Mouse (Mus musculus) hindbrain, embryonic 12.5 days (tissue): ENCODE results near the gene Ube2q1. TPM values are rescaled to one million over a fixed set of nuclear protein-coding genes. Genes with fewer than 3 reads are reported as not detected.

ENCODE experiments used
- ATAC-seq: fragments of 200-750 bp; cut with Nextera tagmentation; 2 replicates; pipeline ENCODE4 v1.8.0; 2017; ENCODE audit warnings: moderate TSS enrichment; ENCODE audit not compliant: low FRiP score
- H3K27ac ChIP-seq: fragments of 300-500 bp; sonication (generic); 2 replicates; pipeline ENCODE4 v1.5.1; 2016; ENCODE audit warnings: mild to moderate bottlenecking
- H3K27me3 ChIP-seq: fragments of 300-500 bp; sonication (generic); 2 replicates; pipeline ENCODE4 v1.6.1; 2016; ENCODE audit warnings: mild to moderate bottlenecking
- H3K36me3 ChIP-seq: fragments of 300-500 bp; sonication (generic); 2 replicates; pipeline ENCODE4 v1.6.1; 2016; ENCODE audit warnings: mild to moderate bottlenecking
- H3K4me1 ChIP-seq: fragments of 300-500 bp; sonication (generic); 2 replicates; pipeline ENCODE4 v1.6.1; 2016
- H3K4me2 ChIP-seq: fragments of 300-500 bp; sonication (generic); replicated peaks from 2 replicates; pipeline ENCODE4 v1.6.1; 2016; ENCODE audit warnings: mild to moderate bottlenecking
- H3K4me3 ChIP-seq: fragments of 300-500 bp; sonication (generic); 2 replicates; pipeline ENCODE4 v1.5.1; 2016; ENCODE audit warnings: mild to moderate bottlenecking
- H3K9ac ChIP-seq: fragments of 300-500 bp; sonication (generic); 2 replicates; pipeline ENCODE4 v1.6.1; 2016; ENCODE audit warnings: mild to moderate bottlenecking, moderate library complexity
- H3K9me3 ChIP-seq: fragments of 300-500 bp; sonication (generic); replicated peaks from 2 replicates; pipeline ENCODE4 v1.6.1; 2016; ENCODE audit warnings: mild to moderate bottlenecking
- WGBS: fragments of 180-500 bp; shearing (Covaris S2); methylation state at CpG from one replicate; pipeline ENCODE4 v1.1.7; 2016; 5-methylcytosine and 5-hydroxymethylcytosine counted together
- polyA plus RNA-seq: library from polyadenylated mRNA; unstranded; fragments of >200 nt; fragmentation: Nextera tagmentation; extraction: Ambion mirVana; gene quantifications from 2 replicates; pipeline ENCODE4 v1.2.1, GENCODE M21; 2016

Ube2q1 gene
- polyA plus RNA-seq, 1 experiment from 2014 or later: 19.9 TPM

DNA sequence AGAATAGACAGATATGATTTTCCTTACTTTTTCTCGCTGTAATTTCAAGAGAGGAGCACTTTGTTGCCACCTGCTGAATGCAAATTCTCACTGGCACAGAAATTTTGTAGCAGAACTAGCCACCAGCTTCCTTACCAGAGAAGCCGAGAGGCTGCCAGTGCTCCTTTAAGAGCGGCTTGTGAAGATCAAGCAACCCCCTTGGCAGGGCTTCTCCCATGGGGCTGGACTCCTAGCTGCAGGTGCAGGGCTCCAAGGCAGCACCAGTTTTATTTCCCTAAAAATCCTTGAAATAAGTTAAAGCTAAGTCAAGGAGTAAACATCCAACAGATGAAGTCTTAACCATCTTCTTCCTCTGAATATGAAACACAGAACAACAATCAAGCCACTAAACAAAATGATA, 38.8 kb downstream of the Ube2q1 start:
- WGBS: 70% methylated on average over 3 of the region's 3 CpGs

GRCm38 (mm10) chr3:89814051-89814450, 40.6 kb downstream of the Ube2q1 start:
- Histone ChIP-seq H3K36me3 (no peaks in the 10 kb centered on the region), H3K27me3 (0 out of 2 replicates have a peak, but pooled peaks cover 1% of the 10 kb centered on the region), H3K4me1 (no peaks in the 10 kb centered on the region), H3K4me2 (no peak overlapping the region), H3K4me3 (no peak overlapping the region), H3K27ac (no peak overlapping the region), H3K9me3 (0 out of 2 replicates have a peak, but pooled peaks cover 3% of the 10 kb centered on the region), H3K9ac (no peak overlapping the region)
- no peak for ATAC-seq
- WGBS: 72% methylated on average over 7 of the region's 7 CpGs

More for the DNA sequence above, 38.8 kb downstream of the Ube2q1 start:
- no peak for ATAC-seq
- Histone ChIP-seq H3K27me3 (no peaks in the 10 kb centered on the region), H3K9ac (no peak overlapping the region), H3K36me3 (no peaks in the 10 kb centered on the region), H3K9me3 (0 out of 2 replicates have a peak, but pooled peaks cover 3% of the 10 kb centered on the region), H3K4me2 (no peak overlapping the region), H3K4me3 (no peak overlapping the region), H3K27ac (no peak overlapping the region), H3K4me1 (no peaks in the 10 kb centered on the region)

- no peak for ATAC-seq
- H3K27me3 ChIP-seq: 0 out of 2 replicates have a peak, but pooled peaks cover 2% of the 10 kb centered on the region
- H3K4me2 ChIP-seq: no peak overlapping the region
- H3K4me3 ChIP-seq: no peak overlapping the region
- H3K27ac ChIP-seq: no peak overlapping the region
- H3K36me3 ChIP-seq: no peaks in the 10 kb centered on the region
- 61% methylated on average over 4 of the region's 4 CpGs for WGBS
- H3K9ac ChIP-seq: no peak overlapping the region
- H3K9me3 ChIP-seq: no peaks in the 10 kb centered on the region
- H3K4me1 ChIP-seq: no peaks in the 10 kb centered on the region
These were observed 43.6 kb downstream of the Ube2q1 start for GRCm38 (mm10) chr3:89817056-89817455.

DNA sequence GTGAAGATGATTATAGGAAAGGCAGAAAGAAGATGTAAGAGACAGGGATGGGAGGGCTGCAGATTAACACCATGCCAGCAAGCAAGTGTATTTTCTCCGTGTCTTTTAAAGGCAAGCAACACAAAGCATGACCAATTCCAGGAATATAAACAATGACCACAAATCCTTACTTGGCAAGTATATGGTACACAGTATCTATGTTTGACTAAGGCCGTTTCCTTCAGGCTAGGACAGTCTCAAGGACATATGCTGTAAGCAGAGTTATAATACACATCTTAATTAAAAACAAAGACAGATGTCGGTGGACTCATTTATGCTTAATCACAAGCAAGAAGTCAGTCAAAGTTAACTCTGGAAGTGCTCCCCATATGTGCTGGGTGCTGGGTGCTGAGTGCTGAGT, 45.2 kb downstream of the Ube2q1 start:
- ATAC-seq: no peak
- 0 out of 2 replicates have a peak, but pooled peaks cover 2% of the 10 kb centered on the region for H3K27me3 ChIP-seq
- H3K4me1 ChIP-seq: no peaks in the 10 kb centered on the region
- no peak overlapping the region for H3K4me3 ChIP-seq
- no peaks in the 10 kb centered on the region for H3K9me3 ChIP-seq
- no peaks in the 10 kb centered on the region for H3K36me3 ChIP-seq
- H3K4me2 ChIP-seq: no peak overlapping the region
- no peak overlapping the region for H3K27ac ChIP-seq
- 80% methylated on average over 3 of the region's 3 CpGs for WGBS
- H3K9ac ChIP-seq: no peak overlapping the region

DNA sequence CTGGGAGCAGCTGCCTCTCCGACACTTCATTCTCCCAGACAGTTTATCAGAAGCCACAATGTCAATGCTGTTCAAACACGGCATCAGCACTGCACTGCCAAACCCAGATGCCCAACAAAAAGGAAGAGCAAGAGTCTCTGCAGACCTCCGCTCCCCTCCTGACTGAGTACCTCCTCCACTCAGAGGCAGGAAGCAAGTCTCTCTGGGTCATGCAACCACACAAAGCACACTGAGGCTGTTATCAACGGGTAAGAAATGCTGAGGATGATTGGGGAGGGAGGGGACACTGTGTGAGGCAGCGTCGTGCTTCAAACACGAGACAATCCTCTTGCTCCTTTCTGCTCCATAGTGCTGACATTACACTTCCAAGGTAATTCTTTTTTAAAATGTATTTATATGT, 46.5 kb downstream of the Ube2q1 start:
- Histone ChIP-seq H3K36me3 (no peaks in the 10 kb centered on the region), H3K4me1 (no peaks in the 10 kb centered on the region), H3K9me3 (no peaks in the 10 kb centered on the region), H3K4me2 (no peak overlapping the region), H3K9ac (no peak overlapping the region), H3K4me3 (no peak overlapping the region), H3K27me3 (0 out of 2 replicates have a peak, but pooled peaks cover 2% of the 10 kb centered on the region), H3K27ac (no peak overlapping the region)
- no peak for ATAC-seq
- 68% methylated on average over 7 of the region's 7 CpGs for WGBS

- Histone ChIP-seq H3K27me3 (0 out of 2 replicates have a peak, but pooled peaks cover 2% of the 10 kb centered on the region), H3K4me1 (no peaks in the 10 kb centered on the region), H3K9ac (no peak overlapping the region), H3K9me3 (no peaks in the 10 kb centered on the region), H3K4me2 (no peak overlapping the region), H3K36me3 (no peaks in the 10 kb centered on the region), H3K27ac (no peak overlapping the region), H3K4me3 (no peak overlapping the region)
- ATAC-seq: no peak
- 87% methylated on average over 12 of the region's 12 CpGs for WGBS
These were observed 47.1 kb downstream of the Ube2q1 start for GRCm38 (mm10) chr3:89820311-89821095.

GRCm38 (mm10) chr3:89821096-89821513, 47.7 kb downstream of the Ube2q1 start:
- no peaks in the 10 kb centered on the region for H3K4me1 ChIP-seq
- no peak for ATAC-seq
- no peak overlapping the region for H3K4me2 ChIP-seq
- no peaks in the 10 kb centered on the region for H3K36me3 ChIP-seq
- no peaks in the 10 kb centered on the region for H3K9me3 ChIP-seq
- 0 out of 2 replicates have a peak, but pooled peaks cover 2% of the 10 kb centered on the region for H3K27me3 ChIP-seq
- H3K27ac ChIP-seq: no peak overlapping the region
- no peak overlapping the region for H3K9ac ChIP-seq
- no peak overlapping the region for H3K4me3 ChIP-seq
- WGBS: 92% methylated on average over 11 of the region's 11 CpGs

DNA sequence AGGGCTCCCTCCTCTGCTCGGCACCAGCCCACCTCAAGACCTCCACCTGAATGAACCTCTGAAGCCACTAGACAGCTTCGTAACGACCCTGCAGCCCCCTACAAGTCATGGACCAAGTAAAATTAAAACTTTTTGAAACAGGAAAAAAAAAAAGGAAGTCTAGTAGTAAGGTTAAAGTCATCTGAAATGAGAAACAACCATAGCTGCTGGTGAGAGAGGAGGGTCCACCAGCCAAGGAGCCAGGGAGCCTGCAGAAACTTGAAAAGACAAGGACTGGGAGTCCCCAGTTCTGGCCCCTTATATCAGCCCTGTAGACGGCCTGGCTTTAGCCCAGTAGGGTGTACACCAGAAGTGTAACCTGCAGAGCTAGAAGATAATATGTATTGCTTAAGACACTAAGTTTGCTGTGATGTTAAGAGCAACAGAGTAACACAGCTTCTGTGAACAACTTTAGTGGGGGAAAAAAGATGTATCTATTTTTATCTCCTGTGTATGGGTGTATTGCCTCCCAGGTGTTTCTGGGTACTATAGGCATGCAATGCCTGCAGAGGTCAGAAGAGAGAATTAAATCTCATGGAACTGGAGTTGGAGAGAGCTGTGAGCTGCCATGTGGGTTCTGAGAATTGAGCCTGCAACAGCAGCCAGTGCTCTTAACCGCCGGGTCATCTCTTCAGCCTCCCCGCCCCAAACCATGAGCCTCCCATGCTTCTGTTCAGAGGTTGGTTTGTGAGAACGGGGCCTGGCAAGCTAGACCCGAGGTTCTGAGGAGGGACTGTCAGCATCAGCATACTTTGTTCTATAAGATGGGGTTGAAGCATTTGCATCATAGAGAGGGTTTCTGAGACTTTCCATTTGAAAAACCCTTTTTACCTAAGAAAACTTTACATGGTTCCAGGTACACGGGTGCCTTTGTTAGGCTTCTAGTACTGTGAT, 48.4 kb downstream of the Ube2q1 start:
- WGBS: 77% methylated on average over 10 of the region's 10 CpGs
- no peak for ATAC-seq
- no peak overlapping the region for H3K4me2 ChIP-seq
- no peak overlapping the region for H3K9ac ChIP-seq
- H3K9me3 ChIP-seq: no peaks in the 10 kb centered on the region
- H3K27ac ChIP-seq: no peak overlapping the region
- 0 out of 2 replicates have a peak, but pooled peaks cover 2% of the 10 kb centered on the region for H3K27me3 ChIP-seq
- no peaks in the 10 kb centered on the region for H3K36me3 ChIP-seq
- H3K4me1 ChIP-seq: no peaks in the 10 kb centered on the region
- H3K4me3 ChIP-seq: no peak overlapping the region

GRCm38 (mm10) chr3:89823594-89823993, 50.2 kb downstream of the Ube2q1 start:
- H3K27ac ChIP-seq: no peak overlapping the region
- no peak overlapping the region for H3K9ac ChIP-seq
- H3K4me3 ChIP-seq: no peak overlapping the region
- no peaks in the 10 kb centered on the region for H3K9me3 ChIP-seq
- peaks cover 9% of the 10 kb centered on the region; the same call in 1 of the 2 replicates for H3K27me3 ChIP-seq
- no peaks in the 10 kb centered on the region for H3K36me3 ChIP-seq
- no peak overlapping the region for H3K4me2 ChIP-seq
- ATAC-seq: no peak
- 68% methylated on average over 2 of the region's 2 CpGs for WGBS
- H3K4me1 ChIP-seq: no peaks in the 10 kb centered on the region

DNA sequence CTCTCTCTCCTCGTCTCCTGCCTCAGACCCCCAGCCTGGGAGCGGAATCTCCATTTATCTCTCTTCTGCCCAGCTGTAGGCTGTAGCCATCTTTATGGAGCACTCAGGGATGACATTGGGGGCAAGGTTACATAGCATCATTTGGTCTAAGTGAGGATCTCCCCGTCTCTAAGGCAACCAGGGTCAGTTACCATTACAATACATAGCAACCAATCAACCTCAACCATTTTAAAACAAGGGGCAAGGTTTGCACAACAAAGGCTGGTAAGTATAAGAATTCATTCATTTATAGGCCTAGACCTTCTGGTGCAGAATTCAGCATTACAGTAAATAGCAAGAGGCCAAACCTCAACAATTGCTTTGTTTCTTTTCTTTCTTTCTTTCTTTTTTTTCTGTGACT, 52.9 kb downstream of the Ube2q1 start:
- ATAC-seq: no peak
- Histone ChIP-seq H3K4me2 (no peak overlapping the region), H3K27me3 (peaks cover 33% of the 10 kb centered on the region), H3K9ac (no peak overlapping the region), H3K36me3 (no peaks in the 10 kb centered on the region), H3K27ac (no peak overlapping the region), H3K9me3 (no peaks in the 10 kb centered on the region), H3K4me3 (no peak overlapping the region), H3K4me1 (peaks cover 6% of the 10 kb centered on the region; the same call in 1 of the 2 replicates)
- 75% methylated on average over 3 of the region's 3 CpGs for WGBS

GRCm38 (mm10) chr3:89830815-89831591, 57.6 kb downstream of the Ube2q1 start, which contains the start of gene She:
Gene She, plus strand, starts transcription at chr3:89831370.
- H3K27ac ChIP-seq: no peak within 1 kb of the TSS
- H3K9me3 ChIP-seq: no peaks in the 10 kb centered on the region
- H3K4me1 ChIP-seq: peaks cover 11% of the 10 kb centered on the region; the same call in 1 of the 2 replicates
- peaks cover 66% of the 10 kb centered on the region for H3K27me3 ChIP-seq
- H3K4me2 ChIP-seq: peak within 1 kb of the TSS; percentile 60
- 2% methylated on average over 89 of the region's 96 CpGs for WGBS
- H3K36me3 ChIP-seq: no peaks in the 10 kb centered on the region
- peak within 1 kb of the TSS; percentile 55; the same call in 1 of the 2 replicates for H3K9ac ChIP-seq
- ATAC-seq: no peak
- peak within 1 kb of the TSS; percentile 43 for H3K4me3 ChIP-seq
